Mouse (Mus musculus) cerebellum, adult (tissue): ENCODE measurements around the gene 4930544D05Rik.
"Not testable (repeated sequence)": the region's sequence is repeated elsewhere in the genome, so short reads cannot be mapped to it uniquely, and the experiment has no call there.

Experiments
- ATAC-seq: cut with Nextera tagmentation; 2 replicates; pipeline ENCODE4 v1.9.2; 2017; ENCODE audit warnings: mild to moderate bottlenecking, moderate library complexity, mixed read lengths; ENCODE audit not compliant: insufficient number of reproducible peaks, low FRiP score, low TSS enrichment

Gene 4930544D05Rik

DNA sequence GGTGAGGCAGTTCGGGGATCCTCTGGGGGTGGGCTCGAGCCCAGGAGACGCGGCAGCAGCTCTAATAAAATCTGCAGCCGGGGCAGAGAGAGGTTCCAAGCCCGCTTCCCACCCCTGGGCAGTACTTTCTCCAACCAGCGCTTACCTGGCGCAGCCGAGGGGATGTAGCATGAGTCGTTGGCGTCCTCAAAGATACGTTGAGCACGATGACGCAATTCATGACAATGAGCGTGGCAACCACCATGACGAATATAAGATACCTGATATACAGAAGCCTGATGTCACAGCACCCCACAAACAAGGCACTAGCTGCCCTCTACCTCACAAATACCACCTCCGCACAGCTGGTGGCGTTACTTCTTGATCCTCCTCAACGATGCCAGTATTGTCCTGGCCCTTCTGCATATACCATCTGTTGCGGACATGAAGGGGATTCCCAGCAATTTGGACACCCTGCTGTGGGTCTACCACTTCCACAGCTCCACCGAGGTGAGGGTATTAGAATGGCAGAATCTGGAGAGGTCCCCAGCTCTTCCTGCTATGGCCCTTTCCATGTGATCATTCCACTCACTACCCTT, at the start of gene 4930544D05Rik:
Gene 4930544D05Rik (plus strand): TSS at position 333 of the 578 bp plus-strand sequence.
- ATAC-seq = no peak

- ATAC-seq = no peak
These were observed 49.1 kb upstream of the 4930544D05Rik start for GRCm38 (mm10) chr11:70566586-70566985.

GRCm38 (mm10) chr11:70570614-70571013, 45.0 kb upstream of the 4930544D05Rik start:
- ATAC-seq = not testable (repeated sequence)

- ATAC-seq = no peak
These were observed 44.0 kb upstream of the 4930544D05Rik start for GRCm38 (mm10) chr11:70571641-70572040.

- ATAC-seq = no peak
These were observed 43.2 kb upstream of the 4930544D05Rik start for GRCm38 (mm10) chr11:70572348-70572902.

- no peak for ATAC-seq
These were observed 41.8 kb upstream of the 4930544D05Rik start for GRCm38 (mm10) chr11:70573872-70574271.

GRCm38 (mm10) chr11:70577201-70577600, 38.4 kb upstream of the 4930544D05Rik start:
- ATAC-seq = no peak

GRCm38 (mm10) chr11:70578962-70579361, 36.7 kb upstream of the 4930544D05Rik start:
- ATAC-seq = no peak

- ATAC-seq = no peak
These were observed 35.8 kb upstream of the 4930544D05Rik start for GRCm38 (mm10) chr11:70579710-70580357.

DNA sequence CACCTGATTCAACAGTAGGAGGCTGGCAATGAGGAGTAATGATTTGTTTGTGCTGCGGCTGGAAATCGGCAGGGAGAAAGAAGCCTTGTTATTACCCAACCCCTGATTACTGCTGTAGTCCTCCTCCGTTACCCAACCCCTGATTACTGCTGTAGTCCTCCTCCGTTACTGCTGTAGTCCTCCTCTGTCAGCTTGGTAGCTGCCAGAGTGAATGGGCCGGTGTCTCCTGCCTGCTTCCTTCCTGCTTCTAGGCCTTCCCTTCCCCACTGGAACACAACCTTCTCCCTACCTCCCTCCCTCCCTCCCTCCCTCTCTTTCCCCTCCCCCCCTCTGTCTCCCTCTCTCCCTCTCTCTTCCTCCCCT, 35.3 kb upstream of the 4930544D05Rik start:
- ATAC-seq = no peak

DNA sequence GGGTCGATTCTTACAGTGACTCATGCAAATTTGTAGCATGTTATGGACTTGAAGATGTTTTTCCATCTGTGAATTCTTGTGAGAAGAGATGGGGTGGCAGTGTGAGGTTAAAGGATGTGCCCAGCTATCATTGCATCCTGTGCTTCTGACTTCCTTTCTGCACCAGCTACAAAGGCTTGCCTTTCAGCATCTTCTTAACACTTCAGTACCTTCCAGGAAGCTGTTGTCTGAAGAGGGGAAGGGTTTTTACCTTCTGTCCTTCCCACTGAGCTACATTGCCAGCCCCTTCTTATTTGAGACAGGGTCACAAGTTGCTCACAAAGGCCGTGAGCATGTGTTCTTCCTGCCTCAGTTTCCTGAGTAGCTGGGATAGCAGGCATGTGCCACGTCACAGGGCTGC, 34.7 kb upstream of the 4930544D05Rik start:
- ATAC-seq = no peak

- ATAC-seq = no peak
These were observed 33.5 kb upstream of the 4930544D05Rik start for GRCm38 (mm10) chr11:70582196-70582595.

- no peak for ATAC-seq
These were observed 32.5 kb upstream of the 4930544D05Rik start for GRCm38 (mm10) chr11:70583022-70583714.

- no peak for ATAC-seq
These were observed 31.9 kb upstream of the 4930544D05Rik start for GRCm38 (mm10) chr11:70583775-70584174.

- no peak for ATAC-seq
These were observed 30.2 kb upstream of the 4930544D05Rik start for GRCm38 (mm10) chr11:70585457-70585856.

GRCm38 (mm10) chr11:70586261-70586660, 29.4 kb upstream of the 4930544D05Rik start:
- no peak for ATAC-seq

DNA sequence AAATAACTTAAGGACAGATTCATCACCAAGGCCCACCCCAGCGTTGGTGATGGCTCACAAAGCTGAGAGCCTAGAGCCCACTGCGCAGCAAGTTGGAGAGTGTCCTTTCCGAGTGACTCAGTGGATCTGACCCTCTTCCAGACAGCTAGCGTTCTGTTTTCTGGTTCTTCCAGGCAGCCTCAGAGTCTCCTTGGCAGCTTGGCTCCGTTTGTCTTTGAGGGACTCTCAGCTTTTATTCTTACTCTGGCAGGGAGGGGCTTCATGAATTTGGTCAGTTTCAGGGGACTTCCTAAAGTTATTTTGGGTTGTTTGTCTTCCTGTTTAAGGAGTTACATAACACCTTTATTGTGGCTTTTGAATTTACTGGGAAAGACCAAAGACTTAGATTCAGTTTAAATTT, 28.7 kb upstream of the 4930544D05Rik start:
- ATAC-seq = no peak

GRCm38 (mm10) chr11:70591733-70592132, 23.9 kb upstream of the 4930544D05Rik start:
- ATAC-seq = no peak

GRCm38 (mm10) chr11:70594253-70594989, 21.2 kb upstream of the 4930544D05Rik start:
- ATAC-seq = no peak

DNA sequence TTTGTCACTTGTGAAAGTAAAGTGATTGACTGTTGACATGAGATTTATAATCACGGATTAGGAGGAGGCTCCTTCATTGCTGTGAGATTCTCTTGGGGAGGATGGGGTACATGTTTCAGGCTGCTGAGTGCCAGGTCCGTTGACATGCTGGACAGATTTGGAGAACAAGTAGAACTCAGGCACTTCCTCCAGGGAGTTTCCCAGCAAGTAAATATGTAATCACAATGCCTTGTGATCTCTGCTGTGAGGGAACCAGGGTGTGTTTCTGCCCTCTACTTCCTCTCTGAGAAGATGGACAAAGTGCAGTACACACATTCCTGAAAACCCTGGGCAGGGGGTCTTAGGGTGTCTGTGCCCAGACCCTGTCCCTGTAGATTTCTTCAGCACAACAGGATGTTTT, 20.0 kb upstream of the 4930544D05Rik start:
- no peak for ATAC-seq

- ATAC-seq = no peak
These were observed 19.6 kb upstream of the 4930544D05Rik start for GRCm38 (mm10) chr11:70596094-70596493.
